Mouse (Mus musculus) sigmoid colon, adult 10 weeks (tissue): ENCODE results near the gene Gm4141. TPM values are rescaled to one million over a fixed set of nuclear protein-coding genes. Genes with fewer than 3 reads are reported as not detected.

Source experiments
- polyA plus RNA-seq: library from polyadenylated mRNA; stranded (reverse); fragments of 350-450 nt; fragmentation: Illumina TruSeq; extraction: RNeasy Lipid Tissue Mini Kit (QIAGEN cat#74804); gene quantifications from one replicate; pipeline ENCODE4 v1.2.3, GENCODE M21; 2014; ENCODE audit warnings: low read depth, low replicate concordance

Gm4141 gene
- polyA plus RNA-seq, result not detected

DNA sequence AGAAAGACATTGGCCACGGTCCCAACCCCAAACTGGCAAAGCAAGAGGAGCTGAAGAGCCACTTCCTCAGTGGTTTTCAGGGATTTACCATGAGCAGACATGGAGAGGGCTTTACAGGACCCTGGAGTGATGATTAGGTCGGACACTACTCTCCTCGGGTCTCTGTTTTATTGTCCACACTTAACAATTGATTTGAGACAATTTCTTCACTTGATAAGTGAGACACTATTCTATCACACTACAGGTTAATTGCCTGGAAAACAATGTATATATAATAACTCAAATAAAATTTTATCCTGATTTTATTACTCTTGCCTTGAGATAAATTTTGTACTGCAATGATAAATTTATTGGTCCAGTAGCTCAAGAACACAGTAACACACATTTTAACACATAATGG, at the start of gene Gm4141:
TSS of gene Gm4141 (minus strand) at position 101 of the 400 bp plus-strand sequence.

GRCm38 (mm10) chr7:20598921-20599320, 22.9 kb upstream of the Gm4141 start, which contains the start of gene Gm4513:
Gene Gm4513 (minus strand): TSS chr7:20599021.

GRCm38 (mm10) chr7:20545657-20546056, 30.4 kb downstream of the Gm4141 start, which contains the start of gene Gm5726:
Gene Gm5726 (minus strand): TSS chr7:20545757.

GRCm38 (mm10) chr7:20533537-20533936, 42.5 kb downstream of the Gm4141 start, which contains the start of gene Vmn1r104:
Gene Vmn1r104 (plus strand): TSS chr7:20533837.

Other genes starting within 250 kb of the Gm4141 start
- gene Gm4133, start 242.2 kb downstream of the Gm4141 start, polyA plus RNA-seq, result not detected
- not detected for gene Gm5728, start 200.8 kb downstream of the Gm4141 start, polyA plus RNA-seq
- not detected for gene Vmn1r100, start 158.3 kb downstream of the Gm4141 start, polyA plus RNA-seq
- gene Vmn1r101, start 133.6 kb downstream of the Gm4141 start, polyA plus RNA-seq, result not detected
- gene Gm10670, start 101.3 kb downstream of the Gm4141 start, polyA plus RNA-seq, result not detected
- not detected for gene Vmn1r103, start 65.7 kb downstream of the Gm4141 start, polyA plus RNA-seq
- not detected for gene Vmn1r104, start 42.4 kb downstream of the Gm4141 start, polyA plus RNA-seq
- gene Gm5726, start 30.5 kb downstream of the Gm4141 start, polyA plus RNA-seq, result not detected
- gene Gm4513, start 22.8 kb upstream of the Gm4141 start, polyA plus RNA-seq, result not detected
- gene Vmn1r107, start 92.7 kb upstream of the Gm4141 start, polyA plus RNA-seq, result not detected
- not detected for gene Vmn1r111, start 127.0 kb upstream of the Gm4141 start, polyA plus RNA-seq
- gene Gm10668, start 154.4 kb upstream of the Gm4141 start, polyA plus RNA-seq, result not detected
- not detected for gene Vmn1r112, start 194.9 kb upstream of the Gm4141 start, polyA plus RNA-seq
- not detected for gene Vmn1r113, start 211.0 kb upstream of the Gm4141 start, polyA plus RNA-seq
- gene Vmn1r114, start 235.9 kb upstream of the Gm4141 start, polyA plus RNA-seq, result not detected